Mouse (Mus musculus) liver, embryonic 15.5 days (tissue): ENCODE results near the gene Csf3. TPM values are rescaled to one million over a fixed set of nuclear protein-coding genes. Genes with fewer than 3 reads are reported as not detected.
"Not testable (repeated sequence)": the region's sequence is repeated elsewhere in the genome, so short reads cannot be mapped to it uniquely, and the experiment has no call there.

Source experiments
- ATAC-seq: fragments of 200-750 bp; cut with Nextera tagmentation; 2 replicates; pipeline ENCODE4 v1.8.0; 2017; ENCODE audit warnings: moderate number of reproducible peaks, mild to moderate bottlenecking, moderate library complexity; ENCODE audit not compliant: insufficient read depth
- H3K27ac ChIP-seq: fragments of 300-500 bp; sonication (generic); replicated peaks from 2 replicates; pipeline ENCODE4 v1.5.1; 2015; ENCODE audit warnings: mild to moderate bottlenecking, inconsistent platforms
- H3K27me3 ChIP-seq: fragments of 300-500 bp; sonication (generic); 2 replicates; pipeline ENCODE4 v1.6.1; 2015; ENCODE audit warnings: mild to moderate bottlenecking, inconsistent platforms
- H3K36me3 ChIP-seq: fragments of 300-500 bp; sonication (generic); replicated peaks from 2 replicates; pipeline ENCODE4 v1.6.1; 2015; ENCODE audit warnings: moderate library complexity, mild to moderate bottlenecking, inconsistent platforms
- H3K4me1 ChIP-seq: fragments of 300-500 bp; sonication (generic); replicated peaks from 2 replicates; pipeline ENCODE4 v1.6.1; 2015; ENCODE audit warnings: inconsistent platforms
- H3K4me2 ChIP-seq: fragments of 300-500 bp; sonication (generic); 2 replicates; pipeline ENCODE4 v1.6.1; 2015; ENCODE audit warnings: moderate library complexity, mild to moderate bottlenecking, inconsistent platforms
- H3K4me3 ChIP-seq: fragments of 300-500 bp; sonication (generic); replicated peaks from 2 replicates; pipeline ENCODE4 v1.5.1; 2015; ENCODE audit warnings: mild to moderate bottlenecking, inconsistent platforms
- H3K9ac ChIP-seq: fragments of 300-500 bp; sonication (generic); 2 replicates; pipeline ENCODE4 v1.6.1; 2015; ENCODE audit warnings: moderate library complexity, mild to moderate bottlenecking, inconsistent platforms
- H3K9me3 ChIP-seq: fragments of 300-500 bp; sonication (generic); replicated peaks from 2 replicates; pipeline ENCODE4 v1.6.1; 2016; ENCODE audit warnings: inconsistent platforms
- WGBS: fragments of 180-500 bp; shearing (Covaris S2); methylation state at CpG from one replicate; pipeline ENCODE4 v1.1.7; 2015; ENCODE audit warnings: mixed read lengths; ENCODE audit not compliant: insufficient replicate concordance; 5-methylcytosine and 5-hydroxymethylcytosine counted together
- polyA plus RNA-seq: library from polyadenylated mRNA; unstranded; fragments of >200 nt; fragmentation: Nextera tagmentation; extraction: Ambion mirVana; gene quantifications from 2 replicates; pipeline ENCODE4 v1.2.1, GENCODE M21; 2015

The Csf3 gene
- polyA plus RNA-seq, 1 experiment from 2014 or later: not detected

DNA sequence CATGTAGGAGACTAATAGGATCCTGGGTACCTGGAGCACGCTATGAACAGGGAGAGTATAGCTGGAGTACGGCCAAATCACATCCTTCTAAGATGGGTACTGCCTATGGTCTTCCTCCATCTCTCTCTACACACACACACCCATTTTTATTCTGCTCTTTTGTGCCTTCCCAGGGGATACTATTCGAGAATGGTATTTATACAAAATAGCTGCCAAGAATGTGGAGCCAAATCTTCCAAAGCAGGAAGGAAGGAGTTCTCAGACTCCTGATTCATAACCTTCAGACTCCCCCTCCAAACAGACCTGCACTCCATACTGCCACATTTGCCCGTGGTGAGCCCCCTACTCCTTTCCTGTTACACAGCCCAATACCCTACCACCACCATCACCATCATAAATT, 29.7 kb downstream of the Csf3 start:
- Histone ChIP-seq H3K4me2 (no peak overlapping the region), H3K4me3 (no peak overlapping the region), H3K27ac (no peak overlapping the region), H3K27me3 (no peaks in the 10 kb centered on the region), H3K4me1 (peaks cover 16% of the 10 kb centered on the region), H3K36me3 (peaks cover 7% of the 10 kb centered on the region), H3K9ac (no peak overlapping the region), H3K9me3 (peaks cover 5% of the 10 kb centered on the region; the same call in 1 of the 2 replicates)
- WGBS: 56% methylated on average over 4 of the region's 4 CpGs
- ATAC-seq: no peak

DNA sequence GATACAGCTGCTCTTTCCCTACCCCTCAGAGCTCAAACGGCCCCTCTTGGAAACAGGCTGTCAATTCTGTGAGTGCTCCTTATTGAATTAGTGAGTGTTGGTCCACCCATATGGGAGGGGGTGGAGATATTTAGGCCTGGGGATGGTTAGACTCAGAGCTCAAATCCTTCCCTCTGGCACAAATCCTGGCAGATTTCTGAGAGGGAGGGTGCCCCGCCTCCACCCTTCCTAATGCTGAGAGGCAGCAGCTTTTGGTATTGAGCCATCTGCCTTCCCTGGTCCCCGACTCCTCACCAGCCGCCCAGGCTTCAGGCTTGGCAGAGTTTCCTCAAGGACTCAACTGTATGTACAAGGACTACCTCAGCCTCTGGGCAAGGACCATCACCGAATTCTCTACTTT, 30.1 kb downstream of the Csf3 start:
- H3K36me3 ChIP-seq: peaks cover 7% of the 10 kb centered on the region
- H3K4me1 ChIP-seq: peaks cover 16% of the 10 kb centered on the region
- no peak for ATAC-seq
- no peak overlapping the region for H3K4me3 ChIP-seq
- no peak overlapping the region for H3K27ac ChIP-seq
- no peak overlapping the region for H3K9ac ChIP-seq
- WGBS: 60% methylated on average over 5 of the region's 5 CpGs
- no peak overlapping the region for H3K4me2 ChIP-seq
- H3K27me3 ChIP-seq: no peaks in the 10 kb centered on the region
- H3K9me3 ChIP-seq: peaks cover 5% of the 10 kb centered on the region; the same call in 1 of the 2 replicates

DNA sequence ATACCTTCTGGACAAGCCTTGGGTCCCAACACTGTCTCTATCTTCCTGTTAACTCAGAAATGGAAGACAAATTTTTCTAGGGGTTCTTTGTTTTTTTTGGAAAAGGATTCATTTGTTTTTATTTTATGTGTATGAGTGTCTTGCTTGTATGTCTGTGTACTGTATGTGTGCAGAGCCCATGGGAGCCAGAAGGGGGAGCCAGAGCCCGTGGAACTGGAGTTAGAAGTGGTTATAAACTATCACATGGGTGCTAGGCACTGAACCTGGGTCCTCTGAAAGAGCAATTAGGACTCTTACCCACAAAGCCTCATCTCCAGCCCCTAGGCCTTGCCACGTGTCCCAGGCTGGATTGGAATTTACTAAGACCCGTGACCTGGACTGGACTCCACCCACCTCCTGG, 33.0 kb downstream of the Csf3 start:
- no peak overlapping the region for H3K9ac ChIP-seq
- peaks cover 5% of the 10 kb centered on the region; the same call in 1 of the 2 replicates for H3K9me3 ChIP-seq
- 64% methylated on average over 3 of the region's 3 CpGs for WGBS
- H3K27ac ChIP-seq: no peak overlapping the region
- H3K36me3 ChIP-seq: no peaks in the 10 kb centered on the region
- H3K27me3 ChIP-seq: no peaks in the 10 kb centered on the region
- ATAC-seq: no peak
- no peak overlapping the region for H3K4me2 ChIP-seq
- H3K4me1 ChIP-seq: peaks cover 20% of the 10 kb centered on the region
- H3K4me3 ChIP-seq: no peak overlapping the region

DNA sequence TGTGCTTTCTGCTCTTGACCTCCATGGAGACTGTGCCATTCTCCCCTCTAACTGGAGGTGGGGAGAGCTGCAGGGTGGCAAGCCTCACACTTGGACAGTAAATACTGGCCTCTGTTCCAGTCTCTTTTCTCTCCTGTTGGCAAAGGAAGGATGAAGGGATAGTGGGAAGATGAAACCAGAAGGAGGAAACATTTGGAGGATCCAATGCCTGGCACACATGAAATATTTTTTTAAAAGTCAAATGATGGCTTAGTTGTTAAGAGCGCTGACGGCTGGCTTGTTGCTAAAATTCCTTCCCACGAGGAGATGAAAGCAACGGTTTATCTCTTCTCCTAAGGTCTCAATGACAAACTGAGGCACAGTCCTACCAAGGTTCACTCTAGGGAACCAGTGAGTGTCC, 34.0 kb downstream of the Csf3 start:
- Histone ChIP-seq H3K9ac (no peak overlapping the region), H3K36me3 (no peaks in the 10 kb centered on the region), H3K27ac (no peak overlapping the region), H3K4me3 (no peak overlapping the region), H3K9me3 (peaks cover 5% of the 10 kb centered on the region; the same call in 1 of the 2 replicates), H3K27me3 (no peaks in the 10 kb centered on the region), H3K4me2 (no peak overlapping the region), H3K4me1 (peaks cover 25% of the 10 kb centered on the region)
- 72% methylated on average over 4 of the region's 4 CpGs for WGBS
- no peak for ATAC-seq

DNA sequence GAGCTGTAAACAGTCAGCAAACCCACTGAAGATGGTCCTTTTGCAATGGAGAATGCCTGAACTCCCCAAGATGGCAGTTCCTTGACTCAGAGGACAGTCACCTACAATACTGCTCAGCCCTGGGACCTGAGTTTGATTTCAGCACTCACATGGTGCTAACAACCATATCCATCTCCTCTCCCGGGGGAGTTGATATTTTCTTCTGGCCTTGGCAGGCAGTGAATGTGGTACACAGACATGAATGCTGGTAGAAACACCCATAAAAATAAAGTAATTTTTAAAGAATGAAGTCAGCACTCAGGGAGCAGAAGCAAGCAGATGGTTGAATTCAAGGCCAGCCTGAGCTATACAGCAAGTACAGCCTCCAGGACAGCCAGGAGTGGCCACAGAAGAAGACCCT, 35.1 kb downstream of the Csf3 start:
- Histone ChIP-seq H3K9me3 (peaks cover 5% of the 10 kb centered on the region; the same call in 1 of the 2 replicates), H3K4me1 (peaks cover 36% of the 10 kb centered on the region), H3K27me3 (no peaks in the 10 kb centered on the region), H3K27ac (no peak overlapping the region), H3K36me3 (no peaks in the 10 kb centered on the region), H3K4me2 (no peak overlapping the region), H3K9ac (no peak overlapping the region), H3K4me3 (no peak overlapping the region)
- ATAC-seq: no peak
- 91% methylated on average over 1 of the region's 1 CpGs for WGBS

DNA sequence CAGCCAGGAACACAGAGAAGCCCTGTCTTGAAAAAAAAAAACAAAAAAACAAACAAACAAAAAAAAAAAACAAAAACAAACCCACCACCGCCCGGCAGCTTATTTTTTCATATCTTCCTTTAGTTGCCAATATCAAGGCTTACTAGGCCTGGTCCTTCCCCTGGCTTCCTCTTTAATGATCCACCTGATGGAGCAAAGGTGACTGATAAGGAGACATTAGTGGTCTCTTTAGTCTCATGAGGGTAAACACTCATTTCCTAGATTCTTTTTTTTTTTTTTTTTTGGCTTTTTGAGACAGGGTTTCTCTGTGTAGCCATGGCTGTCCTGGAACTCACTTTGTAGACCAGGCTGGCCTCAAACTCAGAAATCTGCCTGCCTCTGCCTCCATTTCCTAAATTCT, 36.2 kb downstream of the Csf3 start:
- H3K4me2 ChIP-seq, H3K36me3 ChIP-seq, H3K27ac ChIP-seq, H3K27me3 ChIP-seq, ATAC-seq, H3K4me3 ChIP-seq, H3K9me3 ChIP-seq, H3K9ac ChIP-seq: not testable (repeated sequence)
- 49% methylated on average over 2 of the region's 2 CpGs for WGBS
- H3K4me1 ChIP-seq: peaks cover 43% of the 10 kb centered on the region

DNA sequence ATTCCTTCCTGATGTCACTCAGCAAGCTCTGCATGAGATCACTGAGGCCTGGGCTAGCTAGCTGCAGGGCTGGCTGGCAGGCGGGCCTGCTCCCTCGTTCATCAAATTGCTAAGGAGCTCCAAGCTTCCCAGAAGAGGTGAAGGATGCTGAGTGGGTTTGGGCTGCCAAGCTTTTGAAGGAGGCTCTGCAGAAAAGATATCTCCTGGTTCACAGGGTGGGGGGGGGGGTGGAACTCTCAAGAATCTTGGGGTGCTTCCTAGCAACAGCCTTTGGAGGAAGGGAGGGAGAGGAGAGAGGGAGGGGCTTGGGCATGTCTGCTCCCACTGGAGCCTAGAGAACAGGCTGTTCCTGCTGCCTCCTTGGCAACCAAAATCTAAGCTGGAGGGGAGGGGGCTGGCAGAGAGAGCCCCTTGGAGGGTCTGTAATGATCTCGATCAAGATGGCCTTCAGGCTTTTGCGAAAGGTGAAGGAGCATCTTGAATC, 37.4 kb downstream of the Csf3 start:
- Histone ChIP-seq H3K27ac (peak overlapping the region; percentile 38; the same call in 1 of the 2 replicates), H3K4me3 (no peak overlapping the region), H3K9ac (peak overlapping the region; percentile 15; the same call in 1 of the 2 replicates), H3K4me1 (peaks cover 56% of the 10 kb centered on the region), H3K9me3 (peaks cover 5% of the 10 kb centered on the region; the same call in 1 of the 2 replicates), H3K27me3 (no peaks in the 10 kb centered on the region), H3K36me3 (no peaks in the 10 kb centered on the region), H3K4me2 (peak overlapping the region; percentile 44)
- WGBS: 38% methylated on average over 4 of the region's 4 CpGs
- no peak for ATAC-seq

DNA sequence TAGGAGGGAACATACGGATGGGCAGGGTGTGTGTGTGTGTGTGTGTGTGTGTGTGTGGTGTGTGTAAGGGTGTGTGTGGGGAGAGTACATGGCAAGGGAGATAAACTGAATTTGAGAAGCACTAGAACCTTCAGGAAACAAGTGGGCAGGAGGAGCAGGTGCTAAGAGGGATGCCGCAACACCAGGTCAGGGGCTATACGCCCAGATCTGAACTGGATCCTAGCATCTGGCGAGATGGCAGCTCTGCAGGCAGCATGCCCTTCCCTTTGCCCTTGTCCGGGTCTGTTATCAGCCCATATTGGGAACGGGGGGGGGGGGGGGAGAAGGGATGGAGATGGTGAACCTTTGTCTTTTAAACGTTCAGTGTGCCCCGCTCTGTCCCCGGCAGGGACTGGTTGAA, 37.9 kb downstream of the Csf3 start:
- 35% methylated on average over 9 of the region's 9 CpGs for WGBS
- H3K4me3 ChIP-seq: no peak overlapping the region
- H3K27ac ChIP-seq: peak overlapping the region; percentile 38; the same call in 1 of the 2 replicates
- H3K4me1 ChIP-seq: peaks cover 60% of the 10 kb centered on the region
- no peaks in the 10 kb centered on the region for H3K36me3 ChIP-seq
- peak overlapping the region; percentile 15; the same call in 1 of the 2 replicates for H3K9ac ChIP-seq
- ATAC-seq: no peak
- H3K4me2 ChIP-seq: peak overlapping the region; percentile 44
- no peaks in the 10 kb centered on the region for H3K27me3 ChIP-seq
- H3K9me3 ChIP-seq: peaks cover 5% of the 10 kb centered on the region; the same call in 1 of the 2 replicates

DNA sequence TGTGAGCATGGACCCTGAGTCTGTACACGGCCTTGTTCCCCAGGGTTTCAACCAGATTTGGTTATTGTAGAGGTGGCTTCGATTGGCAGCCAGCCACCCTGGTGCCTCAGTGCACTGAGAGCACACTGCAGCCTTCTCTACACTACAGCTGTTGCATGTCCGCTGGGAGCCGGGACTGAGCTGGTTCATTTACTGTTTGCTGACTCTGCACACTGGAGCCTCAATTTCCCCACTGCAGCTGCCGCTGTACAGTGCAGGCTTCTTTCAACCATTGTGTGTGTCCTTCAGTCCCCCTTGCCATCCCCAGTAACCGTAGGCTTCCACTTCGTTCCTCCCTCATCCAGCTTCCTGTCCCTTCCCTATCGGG, 38.9 kb downstream of the Csf3 start:
- H3K4me2 ChIP-seq: peak overlapping the region; percentile 99
- peaks cover 71% of the 10 kb centered on the region for H3K4me1 ChIP-seq
- WGBS: 18% methylated on average over 8 of the region's 8 CpGs
- H3K4me3 ChIP-seq: peak overlapping the region; percentile 88
- no peaks in the 10 kb centered on the region for H3K36me3 ChIP-seq
- 0 out of 2 replicates have a peak, but pooled peaks have one; percentile 13 for ATAC-seq
- H3K27me3 ChIP-seq: no peaks in the 10 kb centered on the region
- H3K9ac ChIP-seq: peak overlapping the region; percentile 88
- H3K9me3 ChIP-seq: no peaks in the 10 kb centered on the region
- peak overlapping the region; percentile 91 for H3K27ac ChIP-seq

DNA sequence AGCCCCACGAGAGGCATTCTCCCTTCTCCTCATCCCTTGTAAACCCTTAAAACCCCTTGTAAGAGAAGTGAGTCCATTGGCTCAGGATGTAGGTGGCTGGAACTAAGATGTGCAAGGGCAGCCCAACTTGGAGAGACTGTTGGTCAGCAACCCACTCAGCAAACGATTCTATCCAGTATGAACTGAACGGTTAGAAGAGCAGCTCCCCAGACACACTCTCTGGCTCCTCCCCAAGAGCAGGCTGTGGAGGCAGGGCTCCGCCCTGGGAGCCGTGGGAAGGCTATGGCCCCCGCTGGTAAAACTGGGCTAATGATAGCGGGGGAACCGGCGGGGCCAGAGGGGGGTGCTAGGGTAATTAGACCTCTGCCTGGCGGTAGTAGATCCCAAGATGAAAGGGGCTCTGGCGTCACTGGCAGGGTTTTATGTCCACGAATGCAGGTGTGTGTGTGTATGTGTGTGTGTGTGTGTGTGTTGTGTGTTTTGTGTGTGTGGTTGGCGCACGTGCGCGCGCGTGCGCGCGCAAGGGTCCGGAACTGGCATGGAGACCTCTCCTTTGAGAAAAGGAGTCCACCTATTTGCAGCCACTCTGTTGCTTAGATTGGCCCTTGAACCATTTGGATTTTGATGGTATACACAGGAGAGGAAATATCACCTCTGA, 39.5 kb downstream of the Csf3 start, which contains the start of gene Thra:
Gene Thra (plus strand): TSS at position 246 of the 658 bp plus-strand sequence.
- Histone ChIP-seq H3K36me3 (0 out of 2 replicates have a peak, but pooled peaks cover 2% of the 10 kb centered on the region), H3K9me3 (no peaks in the 10 kb centered on the region), H3K27me3 (no peaks in the 10 kb centered on the region), H3K27ac (peak within 1 kb of the TSS; percentile 91), H3K4me1 (peaks cover 76% of the 10 kb centered on the region), H3K4me3 (peak within 1 kb of the TSS; percentile 88), H3K9ac (peak within 1 kb of the TSS; percentile 88), H3K4me2 (peak within 1 kb of the TSS; percentile 99)
- under 1% methylated on average over 22 of the region's 22 CpGs for WGBS
- peak; percentile 79 for ATAC-seq

DNA sequence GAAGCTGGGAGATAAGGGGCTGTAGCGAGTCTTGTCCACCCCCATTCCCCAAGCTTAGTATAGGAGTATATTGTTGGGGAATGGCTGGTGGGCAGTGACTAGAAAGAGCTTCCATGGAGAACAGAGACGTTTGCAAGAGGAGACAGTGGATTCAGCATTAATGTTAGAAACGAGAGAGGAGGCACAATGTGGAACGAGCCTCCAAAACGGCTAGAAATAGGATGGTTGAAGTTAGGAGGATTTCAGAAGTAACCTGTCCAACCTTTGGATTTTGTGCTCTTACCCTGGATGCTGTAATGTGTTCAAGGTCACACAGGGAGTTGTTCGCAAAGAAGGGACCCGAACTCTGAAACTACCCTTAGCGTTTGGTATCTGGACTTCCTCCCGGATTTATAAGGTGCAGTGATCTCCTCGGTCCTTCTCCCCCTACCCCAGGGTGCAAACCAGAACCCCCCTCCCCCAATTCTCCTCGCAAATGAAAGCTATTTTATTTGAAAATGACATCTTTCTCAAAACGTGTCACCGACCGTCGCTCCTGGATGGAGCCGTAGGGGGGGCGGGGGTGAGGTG, 40.1 kb downstream of the Csf3 start:
- H3K9me3 ChIP-seq: no peaks in the 10 kb centered on the region
- H3K4me2 ChIP-seq: peak overlapping the region; percentile 99
- peak overlapping the region; percentile 88 for H3K9ac ChIP-seq
- no peaks in the 10 kb centered on the region for H3K27me3 ChIP-seq
- ATAC-seq: peak; percentile 5; the same call in 1 of the 2 replicates
- under 1% methylated on average over 17 of the region's 17 CpGs for WGBS
- H3K4me1 ChIP-seq: peaks cover 82% of the 10 kb centered on the region
- peak overlapping the region; percentile 91 for H3K27ac ChIP-seq
- peak overlapping the region; percentile 88 for H3K4me3 ChIP-seq
- 0 out of 2 replicates have a peak, but pooled peaks cover 2% of the 10 kb centered on the region for H3K36me3 ChIP-seq
